Mouse (Mus musculus) liver, adult 2 months (tissue): ENCODE data around the gene Rasa4.

Experiments used
- CTCF ChIP-seq: fragments of 200-500 bp; IDR thresholded peaks from 2 replicates; pipeline ENCODE4 v1.5.1; 2011; ENCODE audit warnings: low read depth, low read length, control low read depth
- POLR2A ChIP-seq: fragments of 200-500 bp; IDR thresholded peaks from 2 replicates; pipeline ENCODE4 v1.6.1; 2011; ENCODE audit warnings: low read length, control low read depth; ENCODE audit not compliant: insufficient read depth; ENCODE audit errors: extremely low read depth

DNA sequence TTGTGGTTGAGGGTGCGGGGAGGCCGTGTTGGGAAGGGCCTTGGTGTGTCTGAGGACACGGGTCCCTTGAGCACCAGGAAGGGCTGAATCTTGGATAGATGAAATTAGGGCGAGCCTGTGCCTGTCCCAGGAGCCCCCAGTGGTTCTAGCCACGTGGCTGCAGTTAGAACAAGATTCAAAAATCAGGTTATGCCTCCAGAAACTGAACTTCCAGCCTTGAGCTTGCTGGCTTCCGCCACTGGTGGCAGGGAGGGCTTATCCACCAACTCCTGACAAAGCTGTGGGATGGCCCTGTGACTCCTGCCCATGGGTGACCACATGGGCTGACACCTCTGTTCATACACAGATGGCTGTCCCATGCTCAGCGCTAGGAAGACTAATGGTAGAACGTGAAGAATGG lies 64.0 kb downstream of the Rasa4 start:
- TF ChIP-seq POLR2A (no peak), CTCF (no peak)
